Mouse (Mus musculus) embryonic facial prominence, embryonic 10.5 days (tissue): ENCODE results near the gene Hdac1. TPM values are rescaled to one million over a fixed set of nuclear protein-coding genes. Genes with fewer than 3 reads are reported as not detected.

Source experiments
- DNase-seq: peaks from one replicate; pipeline ENCODE4 v3.0.0-alpha.2; 2017; ENCODE audit warnings: low spot score
- H3K27ac ChIP-seq: fragments of 300-500 bp; sonication (generic); replicated peaks from 2 replicates; pipeline ENCODE4 v1.5.1; 2016; ENCODE audit warnings: mild to moderate bottlenecking
- H3K27me3 ChIP-seq: fragments of 300-500 bp; sonication (generic); replicated peaks from 2 replicates; pipeline ENCODE4 v1.6.1; 2016; ENCODE audit warnings: low read depth, mild to moderate bottlenecking; ENCODE audit not compliant: poor library complexity, severe bottlenecking
- H3K36me3 ChIP-seq: fragments of 300-500 bp; sonication (generic); replicated peaks from 2 replicates; pipeline ENCODE4 v1.6.1; 2016; ENCODE audit warnings: mild to moderate bottlenecking, moderate library complexity
- H3K4me1 ChIP-seq: fragments of 300-500 bp; sonication (generic); 2 replicates; pipeline ENCODE4 v1.6.1; 2016
- H3K4me3 ChIP-seq: fragments of 300-500 bp; sonication (generic); 2 replicates; pipeline ENCODE4 v1.5.1; 2016; ENCODE audit warnings: mild to moderate bottlenecking, moderate library complexity
- H3K9me3 ChIP-seq: fragments of 300-500 bp; sonication (generic); 2 replicates; pipeline ENCODE4 v1.6.1; 2016; ENCODE audit warnings: mild to moderate bottlenecking
- WGBS: fragments of 180-500 bp; shearing (Covaris S2); methylation state at CpG from one replicate; pipeline ENCODE4 v1.1.7; 2016; 5-methylcytosine and 5-hydroxymethylcytosine counted together
- polyA plus RNA-seq: library from polyadenylated mRNA; unstranded; fragments of >200 nt; fragmentation: Nextera tagmentation; extraction: Ambion mirVana; gene quantifications from 2 replicates; pipeline ENCODE4 v1.2.1, GENCODE M21; 2016

The Hdac1 gene
- polyA plus RNA-seq, 1 experiment from 2014 or later: 302 TPM

DNA sequence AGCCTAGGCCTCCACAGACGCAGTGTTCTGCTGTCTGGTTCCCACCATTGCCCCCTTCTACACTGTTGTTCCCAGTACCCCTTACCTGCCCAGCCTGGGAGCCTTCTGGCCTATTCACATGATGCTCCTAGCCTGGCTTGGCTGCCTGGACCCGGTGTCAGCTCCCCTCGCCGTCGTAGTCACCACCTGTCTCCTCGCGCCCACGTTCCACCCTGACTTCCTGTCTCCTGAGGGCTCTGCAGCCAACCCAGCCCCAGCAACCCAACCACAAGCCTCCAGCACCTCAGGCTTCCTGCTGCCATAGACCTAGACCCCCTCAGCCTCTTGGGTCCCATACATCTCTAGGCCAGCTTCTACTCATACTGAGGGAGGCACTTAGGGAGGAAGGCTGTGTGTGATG, 30.9 kb upstream of the Hdac1 start, which contains the start of gene Lck:
Lck (minus strand) TSS at position 212 of the 400 bp plus-strand sequence.
- WGBS: 92% methylated on average over 8 of the region's 8 CpGs
- H3K4me1 ChIP-seq: peaks cover 13% of the 10 kb centered on the region
- no peaks in the 10 kb centered on the region for H3K9me3 ChIP-seq
- H3K4me3 ChIP-seq: no peak within 1 kb of the TSS
- peaks cover 8% of the 10 kb centered on the region; the same call in 1 of the 2 replicates for H3K27me3 ChIP-seq
- DNase-seq: no peak
- no peaks in the 10 kb centered on the region for H3K36me3 ChIP-seq
- no peak within 1 kb of the TSS for H3K27ac ChIP-seq

DNA sequence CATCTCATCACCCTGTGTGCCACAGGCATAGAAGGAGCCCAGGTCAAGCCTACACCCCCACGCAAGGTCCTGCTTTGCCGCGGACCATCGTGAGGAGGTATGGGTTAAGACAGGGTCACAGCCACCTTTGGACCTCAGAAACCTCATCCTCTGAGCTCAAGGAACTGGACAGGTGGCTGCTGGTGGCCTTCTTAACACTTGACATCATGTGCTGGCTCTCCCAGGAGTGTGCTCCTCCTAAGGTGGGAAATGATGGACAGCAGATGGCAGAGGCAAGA, 30.5 kb upstream of the Hdac1 start:
- peaks cover 13% of the 10 kb centered on the region for H3K4me1 ChIP-seq

DNA sequence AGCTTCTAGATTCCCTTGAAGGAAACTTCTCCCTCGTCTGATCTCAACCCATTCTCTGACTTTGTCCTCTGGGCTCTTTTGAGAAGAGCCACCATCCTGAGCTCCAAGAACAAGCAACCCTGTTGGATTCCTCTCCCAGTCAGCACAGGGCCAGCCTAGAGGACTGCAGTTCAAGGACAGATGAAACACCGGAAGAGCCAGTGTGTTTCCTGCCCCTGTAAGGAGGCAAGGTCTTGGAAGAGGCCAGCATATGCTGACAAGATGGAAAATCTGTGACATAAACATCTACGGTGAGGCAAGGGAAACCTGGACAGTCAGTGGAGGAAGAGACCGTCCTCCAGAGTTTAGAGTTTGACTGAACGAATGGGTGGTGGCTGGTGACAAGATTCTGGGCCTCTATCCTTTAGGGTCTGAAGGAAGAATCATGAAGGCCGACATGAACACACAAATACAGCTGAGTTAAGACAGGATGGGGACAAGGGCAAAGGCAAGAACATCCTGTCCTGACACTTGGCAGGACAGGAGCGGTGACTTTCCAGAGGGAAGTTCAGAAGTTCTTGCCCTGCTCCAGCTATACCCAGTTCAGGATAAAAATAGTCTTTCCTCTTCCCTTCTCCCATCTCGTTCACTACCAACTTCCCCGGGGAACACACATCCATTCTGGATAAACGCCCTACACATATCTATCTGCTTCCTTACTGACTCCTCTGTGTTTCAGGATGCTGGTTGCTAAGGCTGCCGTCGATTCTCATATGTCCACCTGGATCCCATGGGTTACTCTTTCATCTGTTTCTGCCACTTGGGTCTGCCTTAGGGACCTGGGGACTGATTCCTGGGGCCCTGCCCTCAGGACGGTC, 30.0 kb upstream of the Hdac1 start:
- Histone ChIP-seq H3K9me3 (no peaks in the 10 kb centered on the region), H3K27me3 (peaks cover 6% of the 10 kb centered on the region; the same call in 1 of the 2 replicates), H3K4me3 (no peak overlapping the region), H3K27ac (no peak overlapping the region), H3K4me1 (peaks cover 13% of the 10 kb centered on the region), H3K36me3 (no peaks in the 10 kb centered on the region)
- WGBS: 83% methylated on average over 13 of the region's 13 CpGs
- no peak for DNase-seq

More for the DNA sequence above, 30.5 kb upstream of the Hdac1 start:
- Histone ChIP-seq H3K36me3 (no peaks in the 10 kb centered on the region), H3K4me3 (no peak overlapping the region), H3K9me3 (no peaks in the 10 kb centered on the region), H3K27me3 (peaks cover 6% of the 10 kb centered on the region; the same call in 1 of the 2 replicates), H3K27ac (no peak overlapping the region)
- WGBS: 94% methylated on average over 4 of the region's 4 CpGs
- no peak for DNase-seq

DNA sequence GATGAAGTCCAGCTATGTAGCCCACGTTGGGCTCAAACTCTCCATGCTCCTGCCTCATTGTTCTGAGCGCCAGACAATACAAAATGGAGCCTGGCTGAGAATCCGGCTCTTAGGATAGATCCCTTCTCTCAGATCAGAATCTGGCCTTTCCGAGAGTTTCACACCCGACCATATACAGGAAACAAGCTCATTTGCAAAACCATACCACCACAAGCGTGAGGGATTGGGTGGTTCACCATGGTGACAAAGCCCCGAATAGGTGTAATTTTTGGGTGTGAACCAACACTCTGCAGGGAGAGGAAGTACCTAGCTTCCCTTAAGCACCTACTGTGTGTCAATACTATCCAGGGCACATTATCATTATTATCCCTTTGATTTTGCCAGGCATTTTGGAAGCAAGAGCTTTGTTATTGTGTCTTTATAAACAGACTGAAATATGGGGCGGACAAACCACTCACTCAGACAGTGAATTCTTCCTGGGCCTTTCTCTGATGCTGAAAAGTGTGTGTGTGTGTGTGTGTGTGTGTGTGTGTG, 29.1 kb upstream of the Hdac1 start:
- Histone ChIP-seq H3K27me3 (no peaks in the 10 kb centered on the region), H3K4me1 (peaks cover 7% of the 10 kb centered on the region), H3K36me3 (no peaks in the 10 kb centered on the region), H3K27ac (no peak overlapping the region), H3K4me3 (no peak overlapping the region), H3K9me3 (no peaks in the 10 kb centered on the region)
- DNase-seq: no peak
- WGBS: 79% methylated on average over 8 of the region's 8 CpGs

DNA sequence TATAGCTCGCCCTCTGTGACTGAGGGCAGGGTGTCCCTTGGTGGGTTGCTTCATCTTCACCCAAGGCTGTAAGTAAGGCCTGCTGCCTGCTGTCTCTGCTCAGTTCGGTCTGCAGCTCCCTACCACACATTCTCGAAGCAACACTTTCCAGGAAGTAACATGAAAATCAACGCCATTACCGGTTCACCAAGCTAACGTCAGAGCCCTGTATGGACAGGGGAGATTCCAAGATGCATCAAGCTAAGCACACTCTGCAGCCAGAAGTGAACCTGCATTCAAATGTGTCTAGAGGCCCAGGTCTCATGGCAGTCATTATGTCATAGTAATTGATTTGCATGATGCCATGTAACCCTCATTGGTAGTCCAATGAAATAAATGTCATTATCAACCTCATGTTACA, 27.5 kb upstream of the Hdac1 start:
- Histone ChIP-seq H3K9me3 (no peaks in the 10 kb centered on the region), H3K4me1 (peaks cover 2% of the 10 kb centered on the region), H3K27me3 (no peaks in the 10 kb centered on the region), H3K4me3 (no peak overlapping the region), H3K27ac (no peak overlapping the region), H3K36me3 (no peaks in the 10 kb centered on the region)
- DNase-seq: no peak
- WGBS: 91% methylated on average over 6 of the region's 6 CpGs

DNA sequence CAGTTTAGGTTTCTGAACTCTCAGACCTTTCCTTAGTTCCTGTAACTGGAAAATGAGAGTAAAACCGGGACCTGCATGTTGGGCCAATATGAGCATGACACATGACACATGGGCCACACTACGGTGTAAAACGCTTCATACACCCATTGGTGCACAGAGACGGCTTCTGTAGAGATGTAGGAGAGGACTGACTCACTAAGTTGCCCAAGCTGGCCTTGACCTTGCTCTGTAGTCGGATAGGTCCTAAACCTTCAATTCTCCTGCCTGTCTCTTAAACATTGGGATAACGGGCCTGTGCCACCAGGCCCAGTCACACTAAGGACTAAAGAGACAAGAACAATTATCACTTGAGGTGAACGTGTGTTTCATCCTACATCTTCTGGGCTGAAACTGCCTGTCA, 25.9 kb upstream of the Hdac1 start:
- H3K36me3 ChIP-seq: no peaks in the 10 kb centered on the region
- WGBS: 95% methylated on average over 7 of the region's 7 CpGs
- H3K27me3 ChIP-seq: no peaks in the 10 kb centered on the region
- H3K27ac ChIP-seq: no peak overlapping the region
- H3K9me3 ChIP-seq: no peaks in the 10 kb centered on the region
- H3K4me1 ChIP-seq: peaks cover 8% of the 10 kb centered on the region
- DNase-seq: no peak
- no peak overlapping the region for H3K4me3 ChIP-seq

DNA sequence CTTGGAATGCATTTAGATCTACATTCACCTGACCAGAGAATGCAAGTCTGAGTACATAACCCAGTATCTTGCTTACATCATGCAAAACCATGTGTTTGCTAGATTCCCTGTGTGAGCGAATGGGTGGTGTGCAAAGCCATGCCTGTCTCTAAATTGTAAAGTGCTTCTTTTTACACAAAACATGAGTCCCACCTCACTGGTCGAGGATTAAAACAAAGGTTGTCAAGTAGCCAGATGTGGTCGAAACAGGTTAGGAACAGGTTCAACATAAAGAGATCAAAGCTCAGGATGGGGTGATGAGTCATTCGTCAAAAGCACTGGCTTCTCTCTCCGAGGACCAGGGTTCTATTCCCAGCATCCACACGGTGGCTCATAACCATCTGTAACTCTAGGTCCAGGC, 22.6 kb upstream of the Hdac1 start:
- no peaks in the 10 kb centered on the region for H3K27me3 ChIP-seq
- no peak for DNase-seq
- H3K27ac ChIP-seq: no peak overlapping the region
- H3K9me3 ChIP-seq: no peaks in the 10 kb centered on the region
- WGBS: 90% methylated on average over 6 of the region's 6 CpGs
- no peaks in the 10 kb centered on the region for H3K36me3 ChIP-seq
- peaks cover 10% of the 10 kb centered on the region for H3K4me1 ChIP-seq
- no peak overlapping the region for H3K4me3 ChIP-seq

DNA sequence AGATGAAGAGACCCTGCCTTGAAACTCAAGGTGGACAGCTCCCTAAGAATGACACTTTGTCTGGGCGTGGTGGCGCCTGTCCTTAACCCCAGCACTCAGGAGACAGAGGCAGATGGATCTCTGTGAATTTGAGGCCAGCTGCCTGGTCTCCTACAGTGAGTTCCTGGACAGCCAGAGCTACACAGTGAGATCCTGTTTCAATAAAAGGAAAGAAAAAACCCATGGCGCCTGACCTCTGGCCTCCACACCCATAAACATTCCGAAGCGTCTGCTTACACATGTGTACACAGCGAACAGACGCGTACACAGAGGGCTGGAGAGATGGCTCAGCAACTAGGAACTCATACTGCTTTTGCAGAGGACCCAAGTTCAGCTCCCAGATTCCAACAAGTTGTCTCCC, 21.2 kb upstream of the Hdac1 start:
- peak; percentile 62 for DNase-seq

DNA sequence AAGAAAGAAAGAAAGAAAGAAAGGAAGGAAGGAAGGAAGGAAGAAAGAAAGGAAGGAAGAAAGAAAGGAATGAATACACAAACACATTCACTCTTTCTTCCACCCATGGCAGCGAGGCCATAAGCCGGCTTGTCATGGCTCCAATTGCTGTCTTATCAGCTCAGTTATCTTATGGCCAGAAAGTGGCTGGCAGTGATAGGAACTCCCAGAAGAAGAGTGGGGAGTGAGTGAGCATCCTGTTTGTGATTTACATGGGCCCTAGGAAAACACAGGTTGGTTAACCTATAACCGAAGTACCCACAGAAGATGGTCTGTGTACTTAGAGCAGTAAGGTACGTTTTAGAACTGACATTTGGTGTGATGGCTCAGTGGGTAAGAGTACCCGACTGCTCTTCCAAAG, 18.7 kb upstream of the Hdac1 start:
- Histone ChIP-seq H3K27me3 (0 out of 2 replicates have a peak, but pooled peaks cover 5% of the 10 kb centered on the region), H3K4me1 (peaks cover 29% of the 10 kb centered on the region), H3K9me3 (no peaks in the 10 kb centered on the region), H3K36me3 (no peaks in the 10 kb centered on the region), H3K27ac (no peak overlapping the region), H3K4me3 (no peak overlapping the region)
- 92% methylated on average over 5 of the region's 5 CpGs for WGBS
- DNase-seq: no peak

More for the DNA sequence above, 21.2 kb upstream of the Hdac1 start:
- H3K36me3 ChIP-seq: no peaks in the 10 kb centered on the region
- WGBS: 50% methylated on average over 8 of the region's 8 CpGs
- H3K4me1 ChIP-seq: peaks cover 10% of the 10 kb centered on the region
- 0 out of 2 replicates have a peak overlapping the region, but pooled peaks have one; percentile 8 for H3K27ac ChIP-seq
- H3K9me3 ChIP-seq: no peaks in the 10 kb centered on the region
- H3K27me3 ChIP-seq: no peaks in the 10 kb centered on the region
- H3K4me3 ChIP-seq: no peak overlapping the region

DNA sequence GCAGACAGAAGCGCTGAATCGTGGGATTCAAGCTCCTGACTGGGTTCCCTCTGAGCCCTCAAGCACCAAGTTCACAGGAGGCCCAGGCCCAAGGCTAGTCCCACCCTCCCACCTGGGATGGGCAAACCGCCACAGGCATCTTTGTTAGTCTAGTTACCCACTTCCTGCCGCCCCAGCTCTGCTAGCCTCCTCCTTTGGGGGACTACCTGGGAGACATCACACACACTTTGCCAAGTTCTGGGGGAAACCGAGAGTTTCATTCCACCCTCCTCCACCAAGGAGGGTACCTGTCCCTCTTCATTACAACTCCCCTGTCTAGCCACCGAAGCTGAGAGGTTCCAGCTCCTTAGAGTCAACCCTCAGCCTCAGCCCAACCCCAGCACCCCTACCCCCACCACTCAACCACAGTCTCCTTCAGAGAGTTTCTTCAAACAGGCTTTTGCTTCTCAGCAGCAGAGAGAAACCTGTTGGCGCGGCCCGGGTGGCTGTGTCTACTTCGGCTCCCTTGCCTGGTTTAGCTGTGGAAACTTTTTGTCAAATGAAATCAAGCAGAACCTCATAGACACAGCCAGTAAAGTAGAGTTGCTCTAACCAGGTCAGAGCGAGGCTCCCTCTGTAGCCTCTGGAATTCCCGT, 15.9 kb upstream of the Hdac1 start:
- Histone ChIP-seq H3K9me3 (no peaks in the 10 kb centered on the region), H3K27me3 (peaks cover 17% of the 10 kb centered on the region), H3K4me1 (peaks cover 36% of the 10 kb centered on the region), H3K36me3 (no peaks in the 10 kb centered on the region), H3K4me3 (no peak overlapping the region), H3K27ac (no peak overlapping the region)
- 84% methylated on average over 12 of the region's 12 CpGs for WGBS
- DNase-seq: no peak

DNA sequence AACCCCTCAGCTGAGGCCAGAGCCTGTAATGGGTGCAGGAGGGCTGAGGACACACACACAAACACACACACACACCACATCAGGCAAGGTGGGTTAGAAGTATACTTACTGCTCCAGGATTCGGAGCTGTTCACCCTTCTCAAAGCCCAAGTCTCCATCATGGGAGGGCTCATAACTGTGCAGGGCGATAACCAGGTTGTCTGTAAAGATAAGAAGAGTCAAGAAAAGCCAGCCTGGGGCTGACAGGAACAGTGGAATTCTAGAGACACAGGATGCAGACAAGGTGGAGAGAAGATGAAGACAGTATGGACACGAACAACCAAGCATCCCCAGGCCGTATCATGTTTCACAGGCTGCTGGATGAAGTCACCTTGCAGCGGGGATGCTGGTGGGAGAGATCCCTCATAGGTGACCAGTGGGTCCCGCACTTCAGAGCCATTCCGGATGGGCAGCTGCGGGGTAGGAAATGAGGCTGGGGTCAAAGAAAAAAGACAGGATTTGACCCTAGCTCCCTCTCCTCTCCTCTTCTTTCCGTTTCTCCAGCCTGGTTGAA, 14.8 kb upstream of the Hdac1 start:
- H3K36me3 ChIP-seq: no peaks in the 10 kb centered on the region
- H3K27ac ChIP-seq: peak overlapping the region; percentile 84
- WGBS: 64% methylated on average over 9 of the region's 9 CpGs
- H3K27me3 ChIP-seq: peaks cover 17% of the 10 kb centered on the region
- H3K4me3 ChIP-seq: peak overlapping the region; percentile 66; the same call in 1 of the 2 replicates
- no peaks in the 10 kb centered on the region for H3K9me3 ChIP-seq
- H3K4me1 ChIP-seq: peaks cover 34% of the 10 kb centered on the region
- DNase-seq: no peak

DNA sequence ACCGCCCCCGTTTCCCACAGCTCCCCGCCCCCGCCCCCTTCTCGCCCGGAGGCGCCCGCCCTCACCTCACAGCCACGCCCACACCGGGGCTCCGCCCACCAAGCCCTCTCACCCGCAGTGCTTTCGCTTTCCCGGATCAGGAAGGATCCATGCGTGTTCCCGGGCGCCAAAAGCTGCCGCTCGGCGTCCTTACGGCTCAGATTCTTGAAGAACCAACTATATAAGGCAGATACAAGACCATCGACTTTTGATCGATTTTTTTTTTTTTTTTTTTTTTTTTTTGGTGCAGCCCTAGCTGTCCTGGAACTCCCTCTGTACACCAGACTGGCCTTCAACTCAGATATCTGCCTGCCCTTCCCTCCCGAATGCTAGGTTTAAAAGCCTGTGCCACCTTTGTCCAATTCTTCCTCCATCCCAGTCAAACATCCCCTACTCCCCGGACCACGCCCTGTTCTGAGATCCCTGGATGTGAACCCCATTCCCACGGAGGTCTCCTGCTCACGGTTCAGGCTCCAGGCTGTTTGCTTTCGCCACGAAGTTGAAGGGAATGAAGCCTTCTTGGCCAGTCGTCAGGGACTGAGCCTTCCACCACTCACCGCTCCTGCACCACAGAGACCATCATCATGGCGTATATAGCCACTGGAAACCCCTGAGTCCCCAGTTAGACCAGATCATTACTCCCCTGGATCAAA, 14.2 kb upstream of the Hdac1 start:
- Histone ChIP-seq H3K27ac (peak overlapping the region; percentile 84), H3K36me3 (no peaks in the 10 kb centered on the region), H3K9me3 (no peaks in the 10 kb centered on the region), H3K4me1 (peaks cover 34% of the 10 kb centered on the region), H3K4me3 (peak overlapping the region; percentile 66), H3K27me3 (peaks cover 17% of the 10 kb centered on the region)
- WGBS: 9% methylated on average over 33 of the region's 33 CpGs
- peak; percentile 96 for DNase-seq
